Mouse (Mus musculus) CH12.LX (cell line): ENCODE results near the gene Plekhm3.

Source experiments
- CHD2 ChIP-seq: IDR thresholded peaks from 2 replicates; pipeline ENCODE4 v1.6.1; 2011; ENCODE audit warnings: low read length, improper control_type of control experiment
- CTCF ChIP-seq, 2 experiments: IDR thresholded peaks in 1 of 2; conservative IDR thresholded peaks in 1 of 2; 2 replicates each; pipeline ENCODE4 v1.5.1; 2011 to 2012; ENCODE audit warnings: low read depth in 2 of 2, low read length in 2 of 2, improper control_type of control experiment in 1 of 2, inconsistent platforms in 1 of 2, mild to moderate bottlenecking in 1 of 2, moderate library complexity in 1 of 2
- EP300 ChIP-seq: IDR thresholded peaks from 2 replicates; pipeline ENCODE4 v1.6.1; 2011; ENCODE audit warnings: low read length, improper control_type of control experiment
- MAFK ChIP-seq: IDR thresholded peaks from 2 replicates; pipeline ENCODE4 v1.6.1; 2011; ENCODE audit warnings: low read length, improper control_type of control experiment; ENCODE audit not compliant: insufficient replicate concordance
- POLR2A ChIP-seq: IDR thresholded peaks from 2 replicates; pipeline ENCODE4 v1.6.1; 2011; ENCODE audit warnings: low read depth, mild to moderate bottlenecking, improper control_type of control experiment, low read length
- TCF12 ChIP-seq: IDR thresholded peaks from 2 replicates; pipeline ENCODE4 v1.6.1; 2014; ENCODE audit warnings: low read depth, mild to moderate bottlenecking, inconsistent platforms, low read length, improper control_type of control experiment
- UBTF ChIP-seq: IDR thresholded peaks from 2 replicates; pipeline ENCODE4 v1.6.1; 2012; ENCODE audit warnings: low read depth, mild to moderate bottlenecking, inconsistent platforms, low read length, improper control_type of control experiment, moderate library complexity
- ZNF384 ChIP-seq: IDR thresholded peaks from 2 replicates; pipeline ENCODE4 v1.6.1; 2012; ENCODE audit warnings: low read depth, low read length, improper control_type of control experiment, inconsistent platforms

- TF ChIP-seq TCF12 (no peak), CTCF (conservative IDR thresholded peaks at IDR 0.05 in 1 of 2, IDR thresholded peaks at IDR 0.05 in 1 of 2; ENCODE audit: low read depth in 2 of 2, low read length in 2 of 2) (no peak), POLR2A (no peak), MAFK (no peak), EP300 (no peak), UBTF (no peak), CHD2 (no peak), ZNF384 (no peak)
These were observed 183.3 kb downstream of the Plekhm3 start for GRCm38 (mm10) chr1:64773305-64773704.
